Mouse (Mus musculus) lung, adult 10 weeks (tissue): ENCODE measurements around the gene Klhl40. TPM values are rescaled to one million over a fixed set of nuclear protein-coding genes. Genes with fewer than 3 reads are reported as not detected.

Experiments
- polyA plus RNA-seq: library from polyadenylated mRNA; stranded (reverse); fragments of 350-450 nt; fragmentation: Illumina TruSeq; extraction: RNeasy Lipid Tissue Mini Kit (QIAGEN cat#74804); gene quantifications from one replicate; pipeline ENCODE4 v1.2.3, GENCODE M21; 2014; ENCODE audit warnings: low read depth, low replicate concordance; ENCODE audit not compliant: insufficient read depth

Gene Klhl40
- 0.19 TPM for polyA plus RNA-seq

GRCm38 (mm10) chr9:121777484-121778065 lies at the start of gene Klhl40:
Klhl40 (plus strand) TSS chr9:121777607.

GRCm38 (mm10) chr9:121759091-121760081 lies 18.0 kb upstream of the Klhl40 start, which contains the start of gene Zfp651:
Zfp651 (plus strand) TSS chr9:121759330.

GRCm38 (mm10) chr9:121791757-121792521 lies 14.5 kb downstream of the Klhl40 start, which contains the start of gene Hhatl:
Hhatl (minus strand) TSS chr9:121792507.

Other genes starting within 250 kb of the Klhl40 start
- 0.93 TPM for gene Lyzl4, start 135.5 kb upstream of the Klhl40 start, polyA plus RNA-seq
- gene Vipr1, start 134.9 kb upstream of the Klhl40 start, polyA plus RNA-seq, result 1.3 TPM
- gene Sec22c, start 72.1 kb upstream of the Klhl40 start, polyA plus RNA-seq, result 3.3 TPM
- gene Ss18l2, start 67.3 kb upstream of the Klhl40 start, polyA plus RNA-seq, result 55.8 TPM
- gene Nktr, start 58.4 kb upstream of the Klhl40 start, polyA plus RNA-seq, result 14.5 TPM
- gene Zfp651, start 18.3 kb upstream of the Klhl40 start, polyA plus RNA-seq, result 14.6 TPM
- gene Hhatl, start 14.9 kb downstream of the Klhl40 start, polyA plus RNA-seq, result 2.0 TPM
- 2.1 TPM for gene Ccdc13, start 61.9 kb downstream of the Klhl40 start, polyA plus RNA-seq
- gene Higd1a, start 80.8 kb downstream of the Klhl40 start, polyA plus RNA-seq, result 78.8 TPM
- 12.2 TPM for gene Ackr2, start 120.7 kb downstream of the Klhl40 start, polyA plus RNA-seq
- gene Cyp8b1, start 138.7 kb downstream of the Klhl40 start, polyA plus RNA-seq, result 0.27 TPM
- gene Fam198a, start 173.4 kb downstream of the Klhl40 start, polyA plus RNA-seq, result 2.8 TPM
- gene Pomgnt2, start 219.5 kb downstream of the Klhl40 start, polyA plus RNA-seq, result 4.9 TPM